Mouse (Mus musculus): ENCODE measurements around the gene Il1rapl1. TPM values are rescaled to one million over a fixed set of nuclear protein-coding genes. Genes with fewer than 3 reads are reported as not detected.

Gene Il1rapl1
- polyA plus RNA-seq, 1 experiment from 2014 or later = 0.21 TPM

GRCm38 (mm10) chrX:86808218-86808617 lies 1307.2 kb downstream of the Il1rapl1 start:
- H3K27ac ChIP-seq (replicated peaks; ENCODE audit: low read depth, low read length) = no peak overlapping the region
- H3K9me3 ChIP-seq (ENCODE audit: control insufficient read depth, low read length) = no peaks in the 10 kb centered on the region
- H3K4me1 ChIP-seq (ENCODE audit: control insufficient read depth, insufficient read depth, low read length) = no peaks in the 10 kb centered on the region
- H3K4me2 ChIP-seq (ENCODE audit: low read depth, low read length) = no peak overlapping the region
- no peak overlapping the region for H3K4me3 ChIP-seq (ENCODE audit: low read depth, low read length)
- ATAC-seq (ENCODE audit: low read depth) = no peak
- DNase-seq (ENCODE audit: low spot score) = no peak
- H3K36me3 ChIP-seq (ENCODE audit: control insufficient read depth, insufficient read depth, low read length) = no peaks in the 10 kb centered on the region
- H3K27me3 ChIP-seq (replicated peaks; ENCODE audit: control insufficient read depth, insufficient read depth, low read length) = no peaks in the 10 kb centered on the region
- 79% methylated on average over 3 of the region's 3 CpGs for WGBS
- H3K9ac ChIP-seq (ENCODE audit: low read depth, low read length) = no peak overlapping the region

DNA sequence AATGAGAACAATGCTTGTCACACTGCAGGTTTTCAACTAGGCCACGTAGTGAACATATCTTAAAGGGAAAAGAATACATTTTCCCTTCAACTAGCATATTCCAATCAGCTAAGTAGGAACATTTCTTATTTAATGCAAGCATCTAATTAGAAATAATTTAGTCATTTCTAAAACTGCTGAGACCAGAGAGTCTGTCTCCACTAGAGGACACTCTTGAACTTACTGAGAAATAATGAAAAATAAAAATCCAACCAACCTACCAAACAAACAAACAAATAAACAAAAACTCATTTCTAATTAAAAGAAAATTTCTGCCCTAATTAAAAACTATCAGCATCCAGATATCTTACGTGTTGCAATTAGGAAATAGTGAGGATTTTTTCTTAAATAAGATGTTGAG lies 1312.7 kb downstream of the Il1rapl1 start:
- Histone ChIP-seq H3K4me1 (ENCODE audit: control insufficient read depth, insufficient read depth, low read length) (no peaks in the 10 kb centered on the region), H3K9ac (ENCODE audit: low read depth, low read length) (no peak overlapping the region), H3K36me3 (ENCODE audit: control insufficient read depth, insufficient read depth, low read length) (no peaks in the 10 kb centered on the region), H3K27ac (replicated peaks; ENCODE audit: low read depth, low read length) (no peak overlapping the region), H3K27me3 (replicated peaks; ENCODE audit: control insufficient read depth, insufficient read depth, low read length) (no peaks in the 10 kb centered on the region), H3K4me2 (ENCODE audit: low read depth, low read length) (no peak overlapping the region), H3K4me3 (ENCODE audit: low read depth, low read length) (no peak overlapping the region), H3K9me3 (ENCODE audit: control insufficient read depth, low read length) (no peaks in the 10 kb centered on the region)
- 66% methylated on average over 2 of the region's 2 CpGs for WGBS
- ATAC-seq (ENCODE audit: low read depth) (no peak), DNase-seq (ENCODE audit: low spot score) (no peak)

- H3K4me1 ChIP-seq (ENCODE audit: control insufficient read depth, insufficient read depth, low read length) = no peaks in the 10 kb centered on the region
- no peak overlapping the region for H3K4me3 ChIP-seq (ENCODE audit: low read depth, low read length)
- H3K9me3 ChIP-seq (ENCODE audit: control insufficient read depth, low read length) = no peaks in the 10 kb centered on the region
- no peak overlapping the region for H3K9ac ChIP-seq (ENCODE audit: low read depth, low read length)
- no peak overlapping the region for H3K27ac ChIP-seq (replicated peaks; ENCODE audit: low read depth, low read length)
- no peak for DNase-seq (ENCODE audit: low spot score)
- no peak overlapping the region for H3K4me2 ChIP-seq (ENCODE audit: low read depth, low read length)
- WGBS = 53% methylated on average over 3 of the region's 3 CpGs
- no peaks in the 10 kb centered on the region for H3K36me3 ChIP-seq (ENCODE audit: control insufficient read depth, insufficient read depth, low read length)
- no peak for ATAC-seq (ENCODE audit: low read depth)
- no peaks in the 10 kb centered on the region; the same call in 1 of the 2 replicates for H3K27me3 ChIP-seq (replicated peaks; ENCODE audit: control insufficient read depth, insufficient read depth, low read length)
These were observed 1386.6 kb downstream of the Il1rapl1 start for GRCm38 (mm10) chrX:86728803-86729202.
